Mouse (Mus musculus) midbrain, embryonic 16.5 days (tissue): ENCODE results near the gene Calcr. TPM values are rescaled to one million over a fixed set of nuclear protein-coding genes. Genes with fewer than 3 reads are reported as not detected.
"Not testable (repeated sequence)": the region's sequence is repeated elsewhere in the genome, so short reads cannot be mapped to it uniquely, and the experiment has no call there.

Experiments
- ATAC-seq: fragments of 200-750 bp; cut with Nextera tagmentation; 2 replicates; pipeline ENCODE4 v1.8.0; 2017; ENCODE audit warnings: moderate TSS enrichment
- H3K27ac ChIP-seq: fragments of 300-500 bp; sonication (generic); 2 replicates; pipeline ENCODE4 v1.5.1; 2014; ENCODE audit warnings: mild to moderate bottlenecking, low read length, mixed read lengths
- H3K27me3 ChIP-seq: fragments of 300-500 bp; sonication (generic); 2 replicates; pipeline ENCODE4 v1.6.1; 2014; ENCODE audit warnings: low read depth, low read length, mixed read lengths; ENCODE audit not compliant: control insufficient read depth, insufficient read depth
- H3K36me3 ChIP-seq: fragments of 300-500 bp; sonication (generic); 2 replicates; pipeline ENCODE4 v1.6.1; 2014; ENCODE audit warnings: mild to moderate bottlenecking, low read length, moderate library complexity, mixed read lengths; ENCODE audit not compliant: control insufficient read depth, insufficient read depth
- H3K4me1 ChIP-seq: fragments of 300-500 bp; sonication (generic); 2 replicates; pipeline ENCODE4 v1.6.1; 2014; ENCODE audit warnings: mild to moderate bottlenecking, low read length, mixed read lengths; ENCODE audit not compliant: control insufficient read depth, insufficient read depth
- H3K4me2 ChIP-seq: fragments of 300-500 bp; sonication (generic); 2 replicates; pipeline ENCODE4 v1.6.1; 2014; ENCODE audit warnings: mild to moderate bottlenecking, low read length, mixed read lengths
- H3K4me3 ChIP-seq: fragments of 300-500 bp; sonication (generic); 2 replicates; pipeline ENCODE4 v1.5.1; 2014; ENCODE audit warnings: low read depth, mild to moderate bottlenecking, low read length, moderate library complexity, mixed read lengths
- H3K9ac ChIP-seq: fragments of 300-500 bp; sonication (generic); 2 replicates; pipeline ENCODE4 v1.6.1; 2014; ENCODE audit warnings: low read depth, low read length, mixed read lengths
- H3K9me3 ChIP-seq: fragments of 300-500 bp; sonication (generic); replicated peaks from 2 replicates; pipeline ENCODE4 v1.6.1; 2014; ENCODE audit warnings: mild to moderate bottlenecking, low read length, mixed read lengths; ENCODE audit not compliant: control insufficient read depth, poor library complexity, severe bottlenecking
- WGBS: fragments of 180-500 bp; shearing (Covaris S2); extraction: QIAGEN DNeasy Blood & Tissue Kit; methylation state at CpG from one replicate; pipeline ENCODE4 v1.1.7; 2014; 5-methylcytosine and 5-hydroxymethylcytosine counted together
- microRNA counts: library from miRNA; unstranded; fragments of <30 nt; microRNA quantifications from one replicate; lab custom pipeline; 2016
- microRNA-seq: library from miRNA; unstranded; fragments of <30 nt; microRNA quantifications from one replicate; pipeline ENCODE4, GENCODE M21; 2017
- polyA plus RNA-seq: library from polyadenylated mRNA; unstranded; fragments of >200 nt; fragmentation: Nextera tagmentation; extraction: Ambion mirVana; gene quantifications from 2 replicates; pipeline ENCODE4 v1.2.1, GENCODE M21; 2015

The Calcr gene
- polyA plus RNA-seq, 1 experiment from 2014 or later, result 8.9 TPM

DNA sequence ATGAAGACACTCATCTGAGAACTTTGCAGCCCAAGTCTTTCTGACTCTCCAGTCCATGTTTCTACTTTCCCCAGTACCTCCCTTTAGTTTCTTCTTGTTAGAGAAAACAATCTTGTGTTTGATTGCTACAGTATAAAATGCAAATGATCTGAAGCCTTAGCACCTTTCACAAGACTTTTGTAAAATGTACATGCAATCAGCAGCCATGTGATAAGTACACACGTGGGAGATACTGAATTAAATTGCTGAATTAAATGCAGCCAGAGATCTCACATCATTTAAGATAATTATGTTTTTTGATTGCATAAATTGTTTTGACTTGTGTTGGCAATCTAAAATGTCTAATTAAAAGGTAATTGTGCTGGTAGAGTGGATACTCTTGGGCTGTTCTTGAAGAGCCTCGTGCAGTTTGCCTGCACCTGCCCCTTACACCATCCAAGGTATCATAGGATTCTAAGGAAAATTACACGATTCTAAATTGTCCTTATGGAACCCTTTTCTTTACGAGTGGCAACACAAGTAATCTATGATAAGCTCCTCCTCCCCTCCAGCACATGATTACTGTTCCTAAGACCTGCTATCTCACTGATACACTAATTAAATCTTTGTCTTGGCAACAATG is 34.2 kb downstream of the Calcr start:
- no peaks in the 10 kb centered on the region for H3K36me3 ChIP-seq
- H3K4me2 ChIP-seq, result no peak overlapping the region
- no peak overlapping the region for H3K4me3 ChIP-seq
- H3K27me3 ChIP-seq, result no peaks in the 10 kb centered on the region
- H3K27ac ChIP-seq, result no peak overlapping the region
- H3K9ac ChIP-seq, result no peak overlapping the region
- no peak for ATAC-seq
- 65% methylated on average over 4 of the region's 4 CpGs for whole genome bisulfite sequencing
- no peaks in the 10 kb centered on the region for H3K9me3 ChIP-seq
- no peaks in the 10 kb centered on the region for H3K4me1 ChIP-seq

DNA sequence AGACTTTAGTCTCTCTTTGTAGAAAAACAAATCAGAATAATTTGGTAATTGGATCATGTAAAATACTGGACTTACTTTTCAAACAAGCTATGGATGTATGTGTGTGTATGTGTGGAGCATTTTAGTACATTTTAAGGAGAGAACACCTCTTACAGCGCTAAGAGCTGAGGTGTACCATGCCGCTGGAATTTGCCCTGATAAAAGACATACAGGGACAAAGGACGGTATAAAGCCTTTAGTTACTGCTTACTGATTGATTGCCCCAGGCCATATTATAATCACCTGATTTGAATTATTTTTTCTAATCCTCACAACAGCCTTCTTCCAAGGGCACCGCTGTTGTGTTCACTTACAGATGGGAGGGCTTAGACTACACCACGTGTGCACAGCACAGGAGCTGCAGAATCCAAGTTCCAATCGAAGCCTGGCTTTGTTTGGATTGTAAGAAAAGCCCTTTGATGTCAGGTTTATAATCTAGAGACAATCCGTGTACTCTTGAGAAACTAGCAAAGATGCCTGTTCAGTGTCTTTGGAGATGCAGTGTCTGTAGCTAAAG is 76.3 kb downstream of the Calcr start:
- H3K36me3 ChIP-seq, result no peaks in the 10 kb centered on the region
- H3K4me1 ChIP-seq, result no peaks in the 10 kb centered on the region
- no peak overlapping the region for H3K9ac ChIP-seq
- peak; percentile 76 for ATAC-seq
- WGBS, result 40% methylated on average over 7 of the region's 7 CpGs
- no peak overlapping the region for H3K4me3 ChIP-seq
- H3K27me3 ChIP-seq, result no peaks in the 10 kb centered on the region
- no peaks in the 10 kb centered on the region for H3K9me3 ChIP-seq
- H3K27ac ChIP-seq, result no peak overlapping the region
- H3K4me2 ChIP-seq, result no peak overlapping the region

DNA sequence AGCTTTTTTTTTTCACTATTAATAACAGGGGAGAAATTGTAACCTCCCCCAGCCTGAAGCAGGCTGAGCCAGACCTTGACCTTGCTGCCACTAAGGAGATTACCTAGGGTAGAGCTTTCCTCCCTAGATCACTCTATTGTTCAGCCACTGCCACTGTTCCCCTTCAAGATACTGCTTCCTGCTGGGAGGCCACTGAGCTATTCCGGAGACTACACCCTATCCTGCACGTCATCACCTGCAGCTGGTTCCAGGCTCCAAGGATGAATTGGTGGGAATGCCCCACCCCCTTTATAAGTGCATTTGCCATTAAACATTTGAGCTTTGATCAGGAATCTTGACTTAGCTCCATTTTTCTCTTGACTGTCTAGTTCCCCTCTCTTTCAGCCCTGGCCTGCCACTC is 86.2 kb downstream of the Calcr start:
- ATAC-seq, H3K27me3 ChIP-seq, H3K9me3 ChIP-seq, H3K36me3 ChIP-seq, H3K27ac ChIP-seq, H3K4me1 ChIP-seq, H3K4me3 ChIP-seq, H3K4me2 ChIP-seq, H3K9ac ChIP-seq: not testable (repeated sequence)
- 2% methylated on average over 2 of the region's 2 CpGs for WGBS

DNA sequence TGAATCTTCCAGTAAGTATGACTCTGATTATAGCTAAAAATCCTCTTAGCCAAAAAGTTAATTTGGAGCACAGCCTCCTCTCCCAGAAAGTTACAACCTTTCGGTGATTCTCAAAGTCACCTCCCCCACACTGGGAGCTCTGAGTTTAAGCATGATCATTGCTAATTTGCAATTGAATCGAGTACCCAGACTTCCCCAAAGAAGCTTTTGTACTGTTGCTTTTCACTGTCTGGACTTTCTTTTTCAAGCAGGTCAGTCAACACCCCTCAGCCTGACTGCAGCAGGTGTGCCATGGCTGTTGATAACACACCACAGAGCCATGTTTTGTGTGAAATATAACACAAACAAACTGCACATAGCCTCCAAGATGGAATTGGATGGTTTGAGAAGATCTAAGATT is 86.7 kb downstream of the Calcr start:
- Histone ChIP-seq H3K9me3 (no peaks in the 10 kb centered on the region), H3K36me3 (no peaks in the 10 kb centered on the region), H3K27ac (no peak overlapping the region), H3K27me3 (no peaks in the 10 kb centered on the region), H3K4me2 (no peak overlapping the region), H3K9ac (no peak overlapping the region), H3K4me1 (no peaks in the 10 kb centered on the region), H3K4me3 (no peak overlapping the region)
- ATAC-seq, result no peak
- WGBS, result 10% methylated on average over 2 of the region's 2 CpGs

DNA sequence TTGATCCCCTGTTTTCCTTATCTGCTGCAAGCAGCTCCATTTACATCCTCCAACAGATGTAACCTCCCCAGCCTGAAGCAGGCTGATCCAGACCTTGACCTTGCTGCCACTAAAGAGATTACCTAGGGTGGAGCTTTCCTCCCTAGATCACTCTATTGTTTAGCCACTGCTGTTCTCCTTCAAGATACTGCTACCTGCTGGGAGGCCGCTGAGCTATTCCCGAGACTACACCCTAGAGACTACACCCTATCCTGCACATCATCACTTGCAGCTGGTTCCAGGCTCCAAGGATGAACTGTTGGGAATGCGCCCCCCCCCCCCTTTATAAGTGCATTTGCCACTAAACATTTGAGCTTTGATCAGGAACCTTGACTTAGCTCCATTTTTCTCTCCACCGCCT is 92.6 kb downstream of the Calcr start:
- H3K27ac ChIP-seq, H3K4me2 ChIP-seq, H3K4me3 ChIP-seq, ATAC-seq, H3K36me3 ChIP-seq, H3K27me3 ChIP-seq, H3K4me1 ChIP-seq, H3K9me3 ChIP-seq, H3K9ac ChIP-seq: not testable (repeated sequence)
- WGBS, result 78% methylated on average over 4 of the region's 4 CpGs

DNA sequence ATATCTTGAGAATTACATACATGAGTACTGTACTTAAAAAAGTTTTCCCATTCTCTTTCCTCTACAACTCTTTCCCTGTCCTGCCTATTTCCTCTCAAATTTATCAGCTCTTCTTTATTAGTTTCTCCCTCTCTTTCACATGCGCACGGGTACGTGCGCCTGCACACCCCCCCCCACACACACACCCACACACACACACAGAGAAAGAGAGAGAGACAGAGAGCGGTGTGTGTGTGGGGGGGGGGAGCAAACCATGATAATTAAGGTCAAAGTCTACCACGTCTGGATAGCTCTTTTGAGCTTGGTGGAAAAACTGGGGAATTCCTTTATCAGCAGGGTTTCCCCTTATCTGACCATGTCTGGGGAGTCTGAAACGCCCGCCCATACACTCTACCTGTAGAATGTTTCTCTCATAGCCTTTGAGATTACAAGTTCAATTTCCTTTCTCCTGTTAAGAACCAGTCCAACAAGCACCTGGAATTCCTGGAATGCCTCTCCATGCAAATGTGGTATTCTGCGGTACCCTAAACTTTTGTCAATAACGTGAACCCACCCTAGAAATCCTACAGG is 100.3 kb downstream of the Calcr start:
- Histone ChIP-seq H3K27ac (no peak overlapping the region), H3K9me3 (no peaks in the 10 kb centered on the region), H3K4me2 (no peak overlapping the region), H3K9ac (no peak overlapping the region), H3K27me3 (no peaks in the 10 kb centered on the region), H3K4me1 (no peaks in the 10 kb centered on the region), H3K4me3 (no peak overlapping the region), H3K36me3 (no peaks in the 10 kb centered on the region)
- no peak for ATAC-seq
- 82% methylated on average over 10 of the region's 10 CpGs for WGBS

DNA sequence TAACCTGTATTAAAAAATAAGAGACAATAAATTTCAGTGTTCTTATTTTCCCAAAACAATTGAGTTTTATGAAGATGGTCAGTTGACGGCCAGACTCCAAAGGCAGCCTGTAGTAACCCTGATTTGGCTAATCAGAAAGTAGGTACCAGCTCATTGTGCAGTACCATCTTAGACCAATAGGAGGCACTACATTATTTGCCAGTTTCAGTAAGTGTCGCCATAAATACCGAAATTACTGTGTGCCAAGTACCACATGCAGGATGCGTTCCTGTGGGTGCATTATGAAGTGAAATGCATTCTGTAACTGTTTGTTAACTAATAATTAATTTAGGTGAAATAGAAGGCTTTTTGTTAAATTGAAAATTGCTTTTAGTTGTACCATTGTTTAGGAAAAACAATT is 106.1 kb downstream of the Calcr start:
- Histone ChIP-seq H3K9me3 (no peaks in the 10 kb centered on the region), H3K36me3 (no peaks in the 10 kb centered on the region), H3K4me2 (no peak overlapping the region), H3K27me3 (no peaks in the 10 kb centered on the region), H3K4me3 (no peak overlapping the region), H3K4me1 (no peaks in the 10 kb centered on the region), H3K9ac (no peak overlapping the region), H3K27ac (no peak overlapping the region)
- ATAC-seq, result no peak
- WGBS, result 94% methylated on average over 4 of the region's 4 CpGs

MicroRNAs within 50 kb of the gene (microRNA counts, 519-probe panel; counts per million panel counts)
- microRNA mmu-miR-489 (lab: Ali Mortazavi, UCI) (2,309 counts per million, percentile 68 among the panel's probes with 10 or more counts), microRNA mmu-miR-653 (lab: Ali Mortazavi, UCI) (1,354 counts per million, percentile 26 among the panel's probes with 10 or more counts)

Small RNAs within 50 kb of the gene (microRNA-seq; reads per million reads assigned to microRNA genes)
- gene Mir489, result 3.6 reads per million, percentile 17 among the genes with 10 or more reads in this experiment
- 9.8 reads per million, percentile 31 among the genes with 10 or more reads in this experiment for gene Mir653

Other genes with a start within 250 kb of the Calcr start
- 0.34 and 0.40 TPM in 2 replicates for gene Tfpi2, start 224.2 kb upstream of the Calcr start, polyA plus RNA-seq
- gene Gngt1, start 229.1 kb upstream of the Calcr start, polyA plus RNA-seq, result 0.24 TPM in 1 of 2 replicates, not detected in the other
- gene Gng11, start 239.2 kb upstream of the Calcr start, polyA plus RNA-seq, result 21.8 and 22.8 TPM in 2 replicates